Mouse (Mus musculus) lung, adult 2 months (tissue): ENCODE results near the gene Zfp324. TPM values are rescaled to one million over a fixed set of nuclear protein-coding genes. Genes with fewer than 3 reads are reported as not detected.
"Not testable (repeated sequence)": the region's sequence is repeated elsewhere in the genome, so short reads cannot be mapped to it uniquely, and the experiment has no call there.

ENCODE experiments used
- DNase-seq: peaks from one replicate; pipeline ENCODE4 v3.0.0; 2022
- H3K4me1 ChIP-seq: fragments of 200-500 bp; 2 replicates; pipeline ENCODE4 v1.6.1; 2011; ENCODE audit warnings: low read length; ENCODE audit not compliant: control insufficient read depth, insufficient read depth
- H3K4me3 ChIP-seq: fragments of 200-500 bp; replicated peaks from 2 replicates; pipeline ENCODE3; 2011; ENCODE audit warnings: low read depth, mild to moderate bottlenecking, control low read depth, low read length; ENCODE audit errors: extremely low read depth
- CTCF ChIP-seq: fragments of 200-500 bp; IDR thresholded peaks from 2 replicates; pipeline ENCODE4 v1.5.1; 2011; ENCODE audit warnings: mild to moderate bottlenecking, low read length, control low read depth; ENCODE audit not compliant: insufficient read depth
- POLR2A ChIP-seq: fragments of 200-500 bp; IDR thresholded peaks from 2 replicates; pipeline ENCODE4 v1.6.1; 2011; ENCODE audit warnings: low read depth, mild to moderate bottlenecking, control low read depth, low read length, borderline replicate concordance; ENCODE audit errors: extremely low read depth
- WGBS: fragments of 180-500 bp; shearing (Covaris S2); methylation state at CpG from one replicate; pipeline ENCODE4 v1.1.7; 2018; 5-methylcytosine and 5-hydroxymethylcytosine counted together
- polyA plus RNA-seq: library from polyadenylated mRNA; depleted of rRNA; stranded (reverse); fragments of >200 nt; gene quantifications from 2 replicates; pipeline ENCODE4 v1.2.3, GENCODE M21; 2012; rRNA removed

The Zfp324 gene
- 6.1 and 6.8 TPM in 2 replicates for polyA plus RNA-seq

- TF ChIP-seq POLR2A (peak; percentile 77), CTCF (no peak)
- under 1% methylated on average over 23 of the region's 23 CpGs for WGBS
- Histone ChIP-seq H3K4me3 (peak within 1 kb of the TSS; percentile 73), H3K4me1 (peaks cover 6% of the 10 kb centered on the region; the same call in 1 of the 2 replicates)
- peak; percentile 88 for DNase-seq
Measured at GRCm38 (mm10) chr7:12965678-12966091, at the start of gene Zfp324. TSS of gene Zfp324 (plus strand) at chr7:12965838.

- H3K4me1 ChIP-seq, DNase-seq, H3K4me3 ChIP-seq: not testable (repeated sequence)
- WGBS = 81% methylated on average over 7 of the region's 8 CpGs
Measured at GRCm38 (mm10) chr7:12920495-12920894, 45.1 kb upstream of the Zfp324 start.

GRCm38 (mm10) chr7:12921318-12921704, 44.3 kb upstream of the Zfp324 start:
- no peak for DNase-seq
- peaks cover 4% of the 10 kb centered on the region; the same call in 1 of the 2 replicates for H3K4me1 ChIP-seq
- H3K4me3 ChIP-seq = peak overlapping the region; percentile 86
- WGBS = 2% methylated on average over 3 of the region's 3 CpGs
- TF ChIP-seq CTCF (no peak), POLR2A (no peak)

- WGBS = under 1% methylated on average over 55 of the region's 55 CpGs
- peak within 1 kb of the TSS; percentile 94 for H3K4me3 ChIP-seq
Measured at GRCm38 (mm10) chr7:12921705-12922465, 43.8 kb upstream of the Zfp324 start, which contains the start of gene Rps5. TSS of gene Rps5 (plus strand) at chr7:12922290.

GRCm38 (mm10) chr7:12922729-12923128, 42.9 kb upstream of the Zfp324 start:
- peaks cover 4% of the 10 kb centered on the region; the same call in 1 of the 2 replicates for H3K4me1 ChIP-seq
- no peak for TF ChIP-seq POLR2A
- no peak for TF ChIP-seq CTCF
- peak overlapping the region; percentile 94 for H3K4me3 ChIP-seq
- DNase-seq = no peak
- WGBS = 3% methylated on average over 8 of the region's 8 CpGs

More at GRCm38 (mm10) chr7:12921705-12922465, 43.8 kb upstream of the Zfp324 start, which contains the start of gene Rps5:
- TF ChIP-seq CTCF (peak; percentile 51), POLR2A (peak; percentile 97)
- peak; percentile 96 for DNase-seq
- peaks cover 4% of the 10 kb centered on the region; the same call in 1 of the 2 replicates for H3K4me1 ChIP-seq

GRCm38 (mm10) chr7:12926316-12926715, 39.3 kb upstream of the Zfp324 start:
- WGBS = 80% methylated on average over 7 of the region's 7 CpGs
- H3K4me1 ChIP-seq = peaks cover 4% of the 10 kb centered on the region; the same call in 1 of the 2 replicates
- TF ChIP-seq CTCF = no peak
- no peak for TF ChIP-seq POLR2A
- H3K4me3 ChIP-seq = no peak overlapping the region
- no peak for DNase-seq

GRCm38 (mm10) chr7:12927191-12927680, 38.4 kb upstream of the Zfp324 start, which contains the start of gene Rnf225:
TSS of gene Rnf225 (plus strand) at chr7:12927416.
- Histone ChIP-seq H3K4me3 (peak within 1 kb of the TSS; percentile 44), H3K4me1 (peaks cover 4% of the 10 kb centered on the region; the same call in 1 of the 2 replicates)
- WGBS = 29% methylated on average over 8 of the region's 8 CpGs
- TF ChIP-seq CTCF (no peak), POLR2A (no peak)
- DNase-seq = peak; percentile 79

- peak; percentile 35 for DNase-seq
- H3K4me3 ChIP-seq = peak overlapping the region; percentile 44
- WGBS = 12% methylated on average over 65 of the region's 65 CpGs
- TF ChIP-seq CTCF (no peak), POLR2A (no peak)
- H3K4me1 ChIP-seq = peaks cover 4% of the 10 kb centered on the region; the same call in 1 of the 2 replicates
Measured at GRCm38 (mm10) chr7:12927693-12928589, 37.7 kb upstream of the Zfp324 start.

- 78% methylated on average over 4 of the region's 4 CpGs for WGBS
- DNase-seq = no peak
- Histone ChIP-seq H3K4me3 (no peak overlapping the region), H3K4me1 (no peaks in the 10 kb centered on the region)
- TF ChIP-seq POLR2A = no peak
- TF ChIP-seq CTCF = no peak
Measured at GRCm38 (mm10) chr7:12933615-12934140, 32.0 kb upstream of the Zfp324 start.
